Mouse (Mus musculus): ENCODE measurements around the gene Tbp.
A peak's percentile ranks its signal among the peaks of the same experiment; 100 is the strongest.
"Not testable (repeated sequence)": the region's sequence is repeated elsewhere in the genome, so short reads cannot be mapped to it uniquely, and the experiment has no call there.

Tbp gene

GRCm38 (mm10) chr17:15536457-15536904, 36.8 kb downstream of the Tbp start:
- no peak for DNase-seq (ENCODE audit: low spot score in 2 of 2)

- DNase-seq (ENCODE audit: low spot score in 2 of 2): no peak
These were observed 40.6 kb downstream of the Tbp start for GRCm38 (mm10) chr17:15540309-15540708.

GRCm38 (mm10) chr17:15543868-15544267, 44.2 kb downstream of the Tbp start:
- DNase-seq (ENCODE audit: low spot score in 2 of 2): not testable (repeated sequence)

- DNase-seq (ENCODE audit: low spot score in 2 of 2): no peak
These were observed 46.8 kb downstream of the Tbp start for GRCm38 (mm10) chr17:15546440-15546839.

- no peak for DNase-seq (ENCODE audit: low spot score in 2 of 2)
These were observed 50.0 kb downstream of the Tbp start for GRCm38 (mm10) chr17:15549713-15550112.

GRCm38 (mm10) chr17:15559946-15560345, 60.3 kb downstream of the Tbp start:
- no peak for DNase-seq (ENCODE audit: low spot score in 2 of 2)

GRCm38 (mm10) chr17:15564014-15564927, 64.6 kb downstream of the Tbp start, which contains the start of gene Prdm9:
Gene Prdm9, minus strand, starts transcription at chr17:15564354.
- DNase-seq (ENCODE audit: low spot score in 2 of 2): peak; percentile 99 to 100

- DNase-seq (ENCODE audit: low spot score in 2 of 2): no peak
These were observed 65.2 kb downstream of the Tbp start for GRCm38 (mm10) chr17:15564928-15565300.

GRCm38 (mm10) chr17:15566908-15567307, 67.2 kb downstream of the Tbp start:
- no peak for DNase-seq (ENCODE audit: low spot score in 2 of 2)

GRCm38 (mm10) chr17:15575056-15575455, 75.4 kb downstream of the Tbp start:
- no peak for DNase-seq (ENCODE audit: low spot score in 2 of 2)

GRCm38 (mm10) chr17:15577291-15577694, 77.6 kb downstream of the Tbp start:
- peak; percentile 7 to 8 for DNase-seq (ENCODE audit: low spot score in 2 of 2)

All from heart, adult 9 months (tissue).